Mouse (Mus musculus): ENCODE results near the gene Zfyve1.

GRCm38 (mm10) chr12:83514216-83514615 is 82.8 kb downstream of the Zfyve1 start:
- no peak for TF ChIP-seq CTCF (conservative IDR thresholded peaks at IDR 0.05; ENCODE audit: low read length)
- no peak for TF ChIP-seq NANOG (IDR thresholded peaks at IDR 0.05; ENCODE audit: borderline replicate concordance, low read length)

All from E14TG2a.4 (cell line).